8 mouse cellular contexts compared by ENCODE assay signal in genomic region chr2:155051622-155052351, GRCm38 (mm10). TPM values are rescaled to one million over a fixed set of nuclear protein-coding genes. Genes with fewer than 3 reads are reported as not detected.
DNase-seq lines count a peak whose midpoint lies in the region; ATAC-seq and TF ChIP-seq lines count a peak whose summit lies in the region.

No protein-coding gene starts in this region.

- no peaks in the 10 kb centered on the region for H3K27me3 ChIP-seq in embryonic facial prominence, embryonic 15.5 days
- no peaks in the 10 kb centered on the region for H3K27me3 ChIP-seq in limb, embryonic 14.5 days (ENCODE audit: control insufficient read depth, insufficient read depth, low read length)
- H3K27me3 ChIP-seq in neural tube, embryonic 14.5 days (ENCODE audit: control insufficient read depth, insufficient read depth, low read length), result no peaks in the 10 kb centered on the region

- no peak for TF ChIP-seq CTCF in layer of hippocampus, adult 2 months (conservative IDR thresholded peaks at IDR 0.05)

- no peak for ATAC-seq in embryonic facial prominence, embryonic 15.5 days (ENCODE audit: insufficient number of reproducible peaks, low FRiP score, low TSS enrichment, low read depth)
- no peak for ATAC-seq in limb, embryonic 14.5 days (ENCODE audit: low FRiP score, low read depth)
- no peak for ATAC-seq in neural tube, embryonic 14.5 days (ENCODE audit: low read depth)

- peak overlapping the region; percentile 98 for H3K27ac ChIP-seq in layer of hippocampus, adult 2 months
- peak overlapping the region; percentile 82 for H3K27ac ChIP-seq in embryonic facial prominence, embryonic 15.5 days (replicated peaks)
- peak overlapping the region; percentile 66 for H3K27ac ChIP-seq in limb, embryonic 14.5 days (replicated peaks; ENCODE audit: low read depth, low read length)
- H3K27ac ChIP-seq in neural tube, embryonic 14.5 days (ENCODE audit: low read depth, low read length), result no peak overlapping the region; the same call in 1 of the 2 replicates

- H3K36me3 ChIP-seq in embryonic facial prominence, embryonic 15.5 days, result no peaks in the 10 kb centered on the region
- no peaks in the 10 kb centered on the region for H3K36me3 ChIP-seq in limb, embryonic 14.5 days (ENCODE audit: control insufficient read depth, insufficient read depth, low read length)
- no peaks in the 10 kb centered on the region for H3K36me3 ChIP-seq in neural tube, embryonic 14.5 days (ENCODE audit: control insufficient read depth, insufficient read depth, low read length)

- no peak for TF ChIP-seq POLR2A in limb, embryonic 14.5 days (IDR thresholded peaks at IDR 0.05; ENCODE audit: borderline replicate concordance, extremely low read depth, insufficient read depth, insufficient read length)

- H3K4me3 ChIP-seq in layer of hippocampus, adult 2 months, result peak overlapping the region; percentile 65
- peak overlapping the region; percentile 63 for H3K4me3 ChIP-seq in embryonic facial prominence, embryonic 15.5 days (replicated peaks)
- peak overlapping the region; percentile 45 for H3K4me3 ChIP-seq in limb, embryonic 14.5 days (replicated peaks; ENCODE audit: low read length)
- H3K4me3 ChIP-seq in neural tube, embryonic 14.5 days (ENCODE audit: low read depth, low read length), result no peak overlapping the region

- H3K9me3 ChIP-seq in embryonic facial prominence, embryonic 15.5 days (replicated peaks), result no peaks in the 10 kb centered on the region
- no peaks in the 10 kb centered on the region for H3K9me3 ChIP-seq in limb, embryonic 14.5 days (ENCODE audit: control insufficient read depth, low read length)
- no peaks in the 10 kb centered on the region for H3K9me3 ChIP-seq in neural tube, embryonic 14.5 days (ENCODE audit: control insufficient read depth, low read length)

- no peak overlapping the region for H3K9ac ChIP-seq in embryonic facial prominence, embryonic 15.5 days
- H3K9ac ChIP-seq in limb, embryonic 14.5 days (ENCODE audit: low read depth, low read length, severe bottlenecking), result peak overlapping the region; percentile 21
- no peak overlapping the region; the same call in 1 of the 2 replicates for H3K9ac ChIP-seq in neural tube, embryonic 14.5 days (replicated peaks; ENCODE audit: low read depth, low read length)

- H3K4me1 ChIP-seq in embryonic facial prominence, embryonic 15.5 days, result peaks cover 26% of the 10 kb centered on the region
- H3K4me1 ChIP-seq in limb, embryonic 14.5 days (ENCODE audit: control insufficient read depth, insufficient read depth, low read length), result peaks cover 9% of the 10 kb centered on the region; the same call in 1 of the 2 replicates
- H3K4me1 ChIP-seq in neural tube, embryonic 14.5 days (ENCODE audit: control insufficient read depth, insufficient read depth, low read length), result 0 out of 2 replicates have a peak, but pooled peaks cover 5% of the 10 kb centered on the region

- peak overlapping the region; percentile 91 for H3K4me2 ChIP-seq in embryonic facial prominence, embryonic 15.5 days (replicated peaks)
- peak overlapping the region; percentile 67 for H3K4me2 ChIP-seq in limb, embryonic 14.5 days (replicated peaks; ENCODE audit: low read depth, low read length, severe bottlenecking)
- peak overlapping the region; percentile 63 for H3K4me2 ChIP-seq in neural tube, embryonic 14.5 days (ENCODE audit: low read depth, low read length)

- no peak for DNase-seq in layer of hippocampus, adult 2 months (ENCODE audit: low spot score in 2 of 2)
- DNase-seq in layer of hippocampus, adult 9-10 months (ENCODE audit: low spot score), result no peak
- DNase-seq in limb, embryonic 14.5 days (ENCODE audit: low spot score), result no peak
- no peak for DNase-seq in ovary, postnatal 14 days (ENCODE audit: low spot score)
- no peak for DNase-seq in thymus, postnatal 25 days
- no peak for DNase-seq in spleen, adult 12 weeks (ENCODE audit: low spot score)

- WGBS in embryonic facial prominence, embryonic 15.5 days, result 23% methylated on average over 9 of the region's 9 CpGs
- 25% methylated on average over 9 of the region's 9 CpGs for WGBS in limb, embryonic 14.5 days
- WGBS in neural tube, embryonic 14.5 days, result 32% methylated on average over 9 of the region's 9 CpGs

RNA-seq across cellular contexts. Expression of gene Ahcy, which starts 22.5 kb away (rescaled TPM):
- 10 to 100 TPM; 14.6 to 16.2 TPM for total RNA-seq in layer of hippocampus, adult 2 months (2021)
- polyA plus RNA-seq in embryonic facial prominence, embryonic 15.5 days (2015; fragmentation: Nextera tagmentation; extraction: Ambion mirVana), result 52.9 and 54.5 TPM in 2 replicates
- 123 and 133 TPM in 2 replicates for polyA plus RNA-seq in limb, embryonic 14.5 days (2012; rRNA removed)
- 70.5 and 72.7 TPM in 2 replicates for polyA plus RNA-seq in limb, embryonic 14.5 days (2014; fragmentation: Nextera tagmentation; extraction: Ambion mirVana)
- 29.7 and 37.0 TPM in 2 replicates for polyA plus RNA-seq in neural tube, embryonic 14.5 days (2014; fragmentation: Nextera tagmentation; extraction: Ambion mirVana)

RNA-seq across cellular contexts. Expression of gene Gm14226, which starts 33.7 kb away (rescaled TPM):
- total RNA-seq in layer of hippocampus, adult 2 months (2021), result under 1 TPM; 0.15 to 0.17 TPM
- polyA plus RNA-seq in embryonic facial prominence, embryonic 15.5 days (2015; fragmentation: Nextera tagmentation; extraction: Ambion mirVana), result 5.9 and 8.3 TPM in 2 replicates
- 17.4 and 17.7 TPM in 2 replicates for polyA plus RNA-seq in limb, embryonic 14.5 days (2012; rRNA removed)
- polyA plus RNA-seq in limb, embryonic 14.5 days (2014; fragmentation: Nextera tagmentation; extraction: Ambion mirVana), result 5.7 and 6.3 TPM in 2 replicates
- polyA plus RNA-seq in neural tube, embryonic 14.5 days (2014; fragmentation: Nextera tagmentation; extraction: Ambion mirVana), result 0.42 and 0.46 TPM in 2 replicates
